Mouse (Mus musculus) layer of hippocampus, adult 8-10 months (tissue): ENCODE results near the gene Cts6. TPM values are rescaled to one million over a fixed set of nuclear protein-coding genes. Genes with fewer than 3 reads are reported as not detected.
"Not testable (repeated sequence)": the region's sequence is repeated elsewhere in the genome, so short reads cannot be mapped to it uniquely, and the experiment has no call there.

Source experiments
- DNase-seq, 2 experiments: peaks; one replicate each; pipeline ENCODE4 v3.0.0; 2022; ENCODE audit warnings: low spot score in 2 of 2
- total RNA-seq, 4 experiments: library from RNA; stranded (reverse); gene quantifications; 2 replicates each; pipeline ENCODE4 v1.2.4; 2022

The Cts6 gene
- not detected for total RNA-seq

DNA sequence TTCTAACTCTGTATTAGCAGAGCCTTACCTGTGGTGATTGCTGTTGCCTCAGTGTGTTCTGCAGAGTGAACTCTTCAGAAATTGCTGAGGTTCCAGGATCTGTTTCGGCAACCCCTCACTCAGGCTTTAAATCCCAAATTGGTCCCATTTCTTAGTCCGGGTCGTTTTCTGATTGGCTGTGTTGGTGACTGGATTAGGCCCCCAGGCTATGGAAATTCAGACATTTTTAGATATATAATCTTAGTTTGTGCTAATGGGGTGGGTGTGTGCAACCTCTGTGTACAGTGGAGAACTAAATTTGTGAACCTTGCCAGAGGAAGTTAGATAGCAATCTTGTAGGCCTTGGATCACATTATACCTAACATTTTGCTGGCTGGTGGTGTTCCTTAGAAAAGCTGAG is at the start of gene Cts6:
Gene Cts6 (minus strand): TSS at position 101 of the 400 bp plus-strand sequence.
- no peak for DNase-seq

DNA sequence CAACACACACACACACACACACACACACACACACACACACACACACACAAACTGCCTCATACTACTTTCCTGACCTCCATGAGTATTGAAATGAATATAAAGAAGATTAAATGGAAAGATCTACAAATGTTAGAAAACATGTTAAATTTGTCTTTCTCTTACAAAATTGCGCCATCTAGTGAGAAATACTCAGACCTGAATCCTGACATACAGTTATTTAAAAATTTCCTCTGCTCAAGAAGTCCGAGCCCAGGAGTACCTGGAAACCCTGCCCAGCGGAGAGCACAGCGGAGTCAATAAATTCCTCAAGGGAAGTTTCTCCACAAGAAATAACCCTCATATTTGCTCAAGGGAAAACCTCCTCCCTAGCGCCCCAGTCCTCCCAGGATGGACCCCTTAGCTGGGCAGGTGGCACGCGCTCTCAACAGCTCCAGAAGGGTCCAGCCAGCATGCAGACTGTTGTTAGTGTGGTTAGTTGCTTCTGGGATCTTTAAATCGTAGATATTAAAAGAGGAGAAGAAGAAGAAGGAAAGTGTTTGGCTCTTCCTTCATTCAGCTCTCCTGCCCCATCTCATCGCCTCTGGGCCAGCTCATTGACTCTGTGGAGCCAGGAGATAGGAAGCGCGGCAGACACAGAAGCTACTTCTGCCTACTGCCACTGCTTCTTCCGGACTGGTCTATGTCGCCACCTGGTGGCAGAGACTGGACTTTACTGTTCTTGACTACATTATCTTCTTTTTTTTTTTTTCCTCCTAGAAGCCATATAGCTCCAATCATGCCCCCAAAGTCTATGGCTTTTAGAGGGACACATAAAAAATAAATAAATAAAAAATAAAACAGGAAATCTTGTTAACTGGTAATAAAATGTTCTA is 38.1 kb upstream of the Cts6 start:
- peak; percentile 2 to 39 for DNase-seq

DNA sequence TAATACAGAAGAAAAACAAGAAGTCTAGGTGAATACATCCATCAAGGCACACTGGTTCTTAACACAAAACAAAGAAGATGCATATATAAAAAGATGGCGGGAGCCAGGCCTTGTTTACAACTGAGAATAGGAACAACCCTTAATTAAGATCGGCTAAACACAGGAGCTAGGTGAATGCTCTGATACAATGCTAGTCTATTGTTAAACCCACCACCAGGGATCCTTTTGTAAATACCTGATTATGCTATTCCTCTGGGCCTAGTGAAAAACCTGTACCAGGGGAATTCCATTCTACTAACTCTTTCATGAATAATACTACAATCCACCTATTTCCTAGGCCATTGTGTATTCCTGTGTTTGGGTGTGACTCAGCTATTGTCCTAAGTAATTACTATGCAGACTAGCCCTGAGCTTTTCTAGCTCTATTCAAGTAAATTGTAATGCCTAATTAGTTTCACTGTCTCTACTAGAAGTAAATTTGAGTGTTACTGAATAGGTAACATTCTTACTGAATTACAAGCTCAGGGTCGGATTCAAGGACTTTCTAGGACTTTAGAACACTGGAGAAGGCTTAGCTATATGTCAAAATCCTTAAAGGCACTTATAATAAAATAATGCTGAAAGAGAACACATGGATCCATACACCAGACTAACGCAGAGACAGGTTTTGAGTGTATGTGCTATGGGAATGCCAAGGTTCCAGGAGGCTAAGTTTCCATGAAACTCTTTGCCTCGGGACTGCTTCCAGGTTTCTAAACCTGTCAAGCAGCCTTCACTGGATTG is 17.9 kb downstream of the Cts6 start:
- DNase-seq: not testable (repeated sequence)

DNA sequence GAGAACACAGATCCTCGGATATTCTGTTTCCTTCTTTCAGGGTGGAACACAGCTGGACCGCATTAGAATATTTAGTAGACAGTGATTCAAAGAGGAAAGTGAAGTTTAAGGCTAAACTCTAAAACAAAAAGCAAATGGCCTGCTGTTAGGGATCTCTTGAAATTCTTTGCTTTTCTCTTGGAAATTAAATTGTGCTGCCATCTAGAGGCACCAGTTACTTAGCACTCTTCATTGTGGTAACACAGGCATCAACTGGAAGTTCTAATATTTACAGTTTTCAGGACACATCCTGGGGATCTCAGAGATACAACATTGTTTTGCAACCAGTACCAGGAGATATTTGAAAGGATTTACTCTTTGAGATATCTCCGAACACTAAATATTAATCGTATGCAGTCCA is 38.6 kb downstream of the Cts6 start:
- no peak for DNase-seq

DNA sequence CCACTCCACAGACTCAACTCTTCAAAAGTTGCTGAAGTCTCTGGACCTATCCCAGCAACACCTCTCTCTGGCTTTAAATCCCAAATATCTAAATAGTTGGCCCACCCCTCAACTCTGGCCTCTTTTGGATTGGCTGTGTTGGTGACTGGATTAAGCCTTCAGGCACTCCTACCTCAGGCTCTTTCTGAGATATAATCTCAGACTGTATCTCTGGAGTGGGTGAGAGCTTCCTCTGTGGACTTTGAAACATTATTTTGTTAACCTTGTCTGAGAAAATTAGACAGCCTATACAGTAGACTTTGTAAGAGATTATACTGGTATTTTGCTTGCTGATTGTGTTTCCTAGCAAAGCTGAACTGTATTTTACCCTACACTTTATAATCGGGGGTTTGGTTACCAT is 39.1 kb downstream of the Cts6 start, which contains the start of gene Ctsr:
Gene Ctsr (minus strand): TSS at position 101 of the 400 bp plus-strand sequence.
- DNase-seq: no peak

Other genes with a start within 250 kb of the Cts6 start
- gene Ctsj, start 197.5 kb downstream of the Cts6 start, total RNA-seq: not detected
- gene Ctsq, start 162.8 kb downstream of the Cts6 start, total RNA-seq: not detected
- gene Ctsr, start 39.2 kb downstream of the Cts6 start, total RNA-seq: not detected
- gene Cts8, start 51.9 kb upstream of the Cts6 start, total RNA-seq: not detected
- gene Gm49398, start 85.4 kb upstream of the Cts6 start, total RNA-seq: not detected
- not detected for gene Cts7, start 154.8 kb upstream of the Cts6 start, total RNA-seq